Mouse (Mus musculus): ENCODE data around the gene Kpna7.
"Not testable (repeated sequence)": the region's sequence is repeated elsewhere in the genome, so short reads cannot be mapped to it uniquely, and the experiment has no call there.

- not testable (repeated sequence) for TF ChIP-seq CTCF (IDR thresholded peaks at IDR 0.05; ENCODE audit: borderline replicate concordance, insufficient read depth, low read depth, low read length); POLR2A (IDR thresholded peaks at IDR 0.05; ENCODE audit: borderline replicate concordance, insufficient read depth, low read length)
These were observed 63.6 kb downstream of the Kpna7 start for GRCm38 (mm10) chr5:145020254-145020653.
